Mouse (Mus musculus) monocyte, adult 5-6 weeks (primary cell): Measurements from ENCODE around the gene Gm26620. TPM values are rescaled to one million over a fixed set of nuclear protein-coding genes. Genes with fewer than 3 reads are reported as not detected.

Source experiments
- ATAC-seq: fragments of 153-309, 156-312 bp; replicated peaks from 2 replicates; pipeline ENCODE4 v1.8.0; 2017; ENCODE audit warnings: mild to moderate bottlenecking; ENCODE audit not compliant: low TSS enrichment, insufficient number of reproducible peaks, severe bottlenecking, poor library complexity, low FRiP score
- total RNA-seq: library from RNA; stranded (forward); fragments of 200-1000, 200-491, 200-594 nt; gene quantifications from 3 replicates; pipeline ENCODE4 v1.2.3, GENCODE M21; 2017

Gene Gm26620
- total RNA-seq: 0.97 TPM in 1 of 3 replicates, not detected in the others

GRCm38 (mm10) chr1:170884978-170885561, at the start of gene Gm26620, which contains the start of gene Dusp12:
Gene Gm26620, plus strand, starts transcription at chr1:170885065.
Gene Dusp12, minus strand, starts transcription at chr1:170885540.
- ATAC-seq: peak; percentile 98

- no peak for ATAC-seq
Measured at GRCm38 (mm10) chr1:170839685-170840084, 45.2 kb upstream of the Gm26620 start.

DNA sequence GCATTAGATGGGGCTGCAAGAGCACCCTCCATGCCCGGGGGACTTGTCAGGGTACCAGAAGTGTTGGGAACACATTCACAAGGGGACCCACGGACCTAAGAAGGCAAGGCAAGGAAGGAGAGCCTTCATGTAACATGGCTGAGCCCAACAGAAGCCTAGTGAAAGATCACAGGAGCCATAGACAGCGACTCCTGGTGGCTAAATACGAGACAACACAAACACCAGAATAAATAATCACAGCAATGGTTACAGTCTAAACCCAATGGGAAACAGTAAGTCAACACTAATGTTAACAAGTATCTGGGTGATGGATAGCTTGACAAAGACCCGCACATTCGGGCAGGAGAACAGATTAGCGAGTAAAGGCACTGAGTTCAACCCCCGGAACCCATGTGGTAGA, 40.5 kb upstream of the Gm26620 start:
- peak; percentile 61 for ATAC-seq

- no peak for ATAC-seq
Measured at GRCm38 (mm10) chr1:170845448-170846307, 39.2 kb upstream of the Gm26620 start.

- no peak for ATAC-seq
Measured at GRCm38 (mm10) chr1:170850007-170850406, 34.9 kb upstream of the Gm26620 start.

GRCm38 (mm10) chr1:170850637-170851624, 33.9 kb upstream of the Gm26620 start:
- no peak for ATAC-seq

- ATAC-seq: peak; percentile 92
Measured at GRCm38 (mm10) chr1:170853604-170854003, 31.3 kb upstream of the Gm26620 start.

GRCm38 (mm10) chr1:170855056-170855760, 29.7 kb upstream of the Gm26620 start:
- no peak for ATAC-seq

- no peak for ATAC-seq
Measured at GRCm38 (mm10) chr1:170857369-170857768, 27.5 kb upstream of the Gm26620 start.

DNA sequence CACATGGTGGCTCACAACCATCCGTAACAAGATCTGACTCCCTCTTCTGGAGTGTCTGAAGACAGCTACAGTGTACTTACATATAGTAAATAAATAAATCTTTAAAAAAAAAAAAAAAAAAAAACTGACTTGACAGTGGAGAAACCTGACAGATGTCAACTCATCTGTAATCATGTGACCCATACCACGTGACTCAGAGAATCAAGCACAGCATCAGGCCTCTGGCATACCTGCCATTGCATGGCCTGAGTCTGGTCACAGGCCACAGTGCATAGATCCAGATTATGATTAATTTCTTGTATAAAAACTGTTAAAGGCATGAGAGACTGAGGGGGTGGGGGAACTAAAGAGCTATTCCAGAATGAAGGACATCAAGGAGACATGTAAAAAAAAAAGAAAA, 26.0 kb upstream of the Gm26620 start:
- ATAC-seq: no peak

DNA sequence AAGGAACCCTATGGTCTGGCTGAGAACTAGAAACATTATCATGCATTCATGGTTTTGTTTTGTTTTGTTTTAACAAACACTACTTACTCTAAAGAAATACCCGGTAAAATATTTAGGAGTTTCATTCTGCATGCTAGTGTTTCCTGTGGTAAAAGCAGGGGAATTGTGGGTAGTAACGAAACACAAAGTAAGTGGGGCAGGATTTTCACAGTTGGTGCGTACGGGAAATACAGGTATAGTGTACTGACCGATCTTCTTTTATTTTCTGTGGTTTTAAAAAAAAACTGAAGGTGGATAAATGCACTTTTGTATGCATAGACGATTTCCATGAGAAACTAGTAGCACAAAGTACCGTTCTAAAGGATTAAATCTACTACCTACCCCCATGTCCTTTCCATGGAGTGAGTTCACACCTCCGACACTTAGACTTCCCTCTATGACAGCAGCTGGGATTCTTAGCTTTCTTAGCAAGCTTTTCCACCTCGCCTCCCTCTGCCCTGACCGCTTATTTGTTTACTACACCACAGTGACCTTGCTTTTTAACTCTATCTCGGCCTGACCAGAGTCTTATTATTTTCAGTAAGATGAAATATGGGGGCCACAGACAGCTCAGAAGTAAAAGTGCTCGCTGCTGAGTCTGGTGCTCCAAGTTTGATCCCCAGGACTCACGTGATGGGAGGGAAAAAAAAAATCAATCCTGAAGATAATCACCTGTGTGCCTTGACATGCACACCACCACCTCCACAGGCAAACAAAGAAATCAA, 23.0 kb upstream of the Gm26620 start:
- ATAC-seq: no peak

GRCm38 (mm10) chr1:170862435-170862717, 22.5 kb upstream of the Gm26620 start:
- ATAC-seq: no peak

DNA sequence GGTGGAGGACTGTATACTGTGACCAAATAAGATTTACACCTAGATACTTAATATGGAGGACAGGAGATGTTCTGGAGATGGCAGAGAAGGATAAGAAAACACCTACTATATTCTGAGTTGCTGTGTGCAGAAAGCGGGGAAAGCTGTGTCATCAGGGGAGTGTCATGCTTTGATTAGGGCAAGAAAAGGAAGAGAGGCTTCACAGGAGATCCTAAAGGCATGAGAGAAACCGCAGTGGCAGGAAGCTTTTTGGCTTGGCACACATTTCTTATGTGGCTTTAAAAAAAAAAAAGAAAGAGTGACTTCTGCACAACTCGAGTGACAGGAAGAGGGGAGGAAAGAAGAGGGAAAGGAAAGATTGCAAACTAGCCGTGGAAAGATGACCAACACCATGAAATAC, 21.8 kb upstream of the Gm26620 start:
- ATAC-seq: no peak

- ATAC-seq: no peak
Measured at GRCm38 (mm10) chr1:170864234-170864633, 20.6 kb upstream of the Gm26620 start.

DNA sequence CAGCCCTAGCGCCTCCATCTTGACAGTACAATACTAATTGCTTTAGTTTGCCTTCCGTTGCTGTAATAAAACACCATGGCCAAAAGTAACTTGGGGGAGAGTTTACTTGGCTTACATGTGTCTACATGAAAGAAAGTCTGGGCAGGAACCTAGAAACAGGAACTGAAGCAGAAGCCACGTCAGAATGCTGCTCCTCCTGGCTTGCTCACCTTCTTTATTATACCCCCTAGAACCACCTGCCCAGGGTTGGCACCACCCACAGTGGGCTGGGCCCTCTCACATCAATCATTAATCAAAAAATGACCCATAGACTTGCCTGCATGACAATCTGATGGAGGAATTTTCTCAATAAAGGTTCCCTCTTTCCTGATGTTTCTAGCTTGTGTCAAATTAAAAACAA, 20.1 kb upstream of the Gm26620 start:
- no peak for ATAC-seq

DNA sequence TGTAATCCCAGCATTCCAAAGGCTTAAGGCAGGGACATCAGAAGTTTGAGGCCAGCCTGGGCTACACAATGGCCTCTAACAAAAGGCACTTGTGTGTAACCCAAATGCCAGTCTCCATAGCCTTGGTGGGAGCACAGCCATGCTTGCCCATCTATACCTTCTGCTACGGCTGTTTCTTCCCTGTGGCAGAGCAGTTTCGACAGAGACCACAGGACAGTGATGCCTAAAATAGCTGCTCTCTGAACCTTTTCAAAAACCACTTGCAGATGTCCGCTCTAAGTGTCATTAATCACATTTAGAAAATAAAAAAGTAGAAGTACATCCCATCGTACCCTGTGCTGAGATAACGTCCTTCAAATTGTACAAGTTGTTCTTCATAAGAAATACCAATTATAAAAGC, 19.5 kb upstream of the Gm26620 start:
- ATAC-seq: no peak

GRCm38 (mm10) chr1:170866992-170867690, 17.7 kb upstream of the Gm26620 start:
- peak; percentile 8; the same call in 1 of the 2 replicates for ATAC-seq
